Mouse (Mus musculus) megakaryocyte, embryonic 14.5 days (primary cell): ENCODE results near the gene B3glct. TPM values are rescaled to one million over a fixed set of nuclear protein-coding genes. Genes with fewer than 3 reads are reported as not detected.

Source experiments
- H3K27me3 ChIP-seq: replicated peaks from 2 replicates; pipeline ENCODE3; 2012; ENCODE audit warnings: inconsistent platforms
- H3K36me3 ChIP-seq: replicated peaks from 2 replicates; pipeline ENCODE3; 2012; ENCODE audit warnings: low read length, inconsistent platforms, mixed read lengths
- H3K4me1 ChIP-seq: 2 replicates; pipeline ENCODE4 v1.6.1; 2012; ENCODE audit warnings: inconsistent platforms
- H3K4me3 ChIP-seq: replicated peaks from 2 replicates; pipeline ENCODE3; 2012; ENCODE audit warnings: moderate library complexity, mild to moderate bottlenecking, inconsistent platforms
- H3K9me3 ChIP-seq: 2 replicates; pipeline ENCODE4 v1.6.1; 2012; ENCODE audit warnings: inconsistent platforms
- FLI1 ChIP-seq: IDR thresholded peaks from 2 replicates; pipeline ENCODE4 v1.6.1; 2012; ENCODE audit warnings: low read length, inconsistent platforms, mixed read lengths
- GATA1 ChIP-seq: IDR thresholded peaks from 3 replicates; pipeline ENCODE4 v1.6.1; 2012; ENCODE audit warnings: mixed read lengths, low read length, inconsistent platforms, borderline replicate concordance
- polyA plus RNA-seq: library from polyadenylated mRNA; stranded (reverse); fragments of >175 nt; gene quantifications from 2 replicates; pipeline ENCODE4 v1.2.3, GENCODE M21; 2012; ENCODE audit warnings: low replicate concordance; ENCODE audit not compliant: insufficient read depth

The B3glct gene
- polyA plus RNA-seq, result 2.1 TPM in 1 of 2 replicates, not detected in the other

DNA sequence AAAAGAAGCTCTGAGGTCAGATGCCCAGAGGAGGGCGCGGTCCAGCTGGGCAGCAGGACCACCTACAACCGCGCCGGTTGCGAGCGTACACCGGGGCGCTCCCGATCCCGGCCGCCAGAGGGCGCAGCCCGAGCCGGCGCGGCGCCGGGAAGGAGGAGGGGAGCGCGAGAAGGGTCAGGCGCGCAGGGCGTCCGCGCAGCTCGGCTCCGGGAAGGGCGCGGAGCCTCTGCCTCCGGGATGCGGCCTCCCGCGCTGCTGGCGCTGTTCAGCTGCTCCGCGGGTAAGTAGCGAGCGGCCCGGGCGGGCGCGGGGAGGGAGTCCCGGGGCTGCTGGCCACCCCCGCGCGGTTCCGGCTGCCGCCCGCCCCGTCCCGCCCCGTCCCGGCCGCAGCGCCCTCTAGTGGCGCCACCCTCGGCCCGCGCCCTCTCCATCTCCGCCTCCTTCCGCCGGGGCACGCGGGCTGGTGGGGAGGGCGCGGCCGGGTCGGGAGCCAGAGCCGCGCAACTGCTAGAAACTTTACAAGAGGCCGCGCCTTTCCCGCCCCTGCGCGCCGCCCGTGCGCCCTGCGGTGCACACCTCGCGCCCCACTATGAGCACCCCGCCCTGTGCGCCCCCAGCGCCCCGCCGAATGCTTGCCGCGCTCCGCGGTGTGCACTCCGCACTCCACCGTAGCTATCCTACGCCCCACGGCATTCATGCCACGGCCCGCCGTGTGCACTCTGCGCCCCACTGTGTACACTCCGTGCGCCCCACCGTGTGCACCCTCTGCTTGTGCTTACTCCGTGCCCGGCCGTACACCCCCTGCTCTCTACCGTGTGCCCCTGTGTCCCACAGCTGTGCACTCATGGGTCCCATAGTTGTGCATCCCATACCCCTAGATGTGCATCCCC lies at the start of gene B3glct:
Gene B3glct, plus strand, starts transcription at position 131 of the 890 bp plus-strand sequence.
- H3K36me3 ChIP-seq, result no peaks in the 10 kb centered on the region
- peak within 1 kb of the TSS; percentile 94 for H3K4me3 ChIP-seq
- H3K9me3 ChIP-seq, result no peaks in the 10 kb centered on the region; the same call in 1 of the 2 replicates
- H3K27me3 ChIP-seq, result peaks cover 33% of the 10 kb centered on the region
- H3K4me1 ChIP-seq, result peaks cover 14% of the 10 kb centered on the region
- no peak for TF ChIP-seq GATA1
- no peak for TF ChIP-seq FLI1

GRCm38 (mm10) chr5:149634409-149635035 lies 43.5 kb upstream of the B3glct start:
- TF ChIP-seq GATA1, result no peak
- no peak for TF ChIP-seq FLI1
- Histone ChIP-seq H3K36me3 (peaks cover 45% of the 10 kb centered on the region), H3K27me3 (no peaks in the 10 kb centered on the region), H3K4me1 (peaks cover 60% of the 10 kb centered on the region), H3K4me3 (peak overlapping the region; percentile 100), H3K9me3 (no peaks in the 10 kb centered on the region)

- H3K4me1 ChIP-seq, result peaks cover 56% of the 10 kb centered on the region
- H3K27me3 ChIP-seq, result no peaks in the 10 kb centered on the region
- no peaks in the 10 kb centered on the region for H3K9me3 ChIP-seq
- TF ChIP-seq FLI1, result no peak
- no peak for TF ChIP-seq GATA1
- H3K4me3 ChIP-seq, result peak overlapping the region; percentile 100
- H3K36me3 ChIP-seq, result peaks cover 34% of the 10 kb centered on the region
These were observed 42.5 kb upstream of the B3glct start for GRCm38 (mm10) chr5:149635556-149635955.

GRCm38 (mm10) chr5:149636075-149636920 lies 41.7 kb upstream of the B3glct start, which contains the start of gene Hsph1:
Hsph1 (minus strand) TSS chr5:149636376.
- Histone ChIP-seq H3K36me3 (peaks cover 27% of the 10 kb centered on the region), H3K9me3 (no peaks in the 10 kb centered on the region), H3K4me1 (peaks cover 54% of the 10 kb centered on the region), H3K4me3 (peak within 1 kb of the TSS; percentile 100), H3K27me3 (no peaks in the 10 kb centered on the region)
- no peak for TF ChIP-seq GATA1
- TF ChIP-seq FLI1, result no peak

DNA sequence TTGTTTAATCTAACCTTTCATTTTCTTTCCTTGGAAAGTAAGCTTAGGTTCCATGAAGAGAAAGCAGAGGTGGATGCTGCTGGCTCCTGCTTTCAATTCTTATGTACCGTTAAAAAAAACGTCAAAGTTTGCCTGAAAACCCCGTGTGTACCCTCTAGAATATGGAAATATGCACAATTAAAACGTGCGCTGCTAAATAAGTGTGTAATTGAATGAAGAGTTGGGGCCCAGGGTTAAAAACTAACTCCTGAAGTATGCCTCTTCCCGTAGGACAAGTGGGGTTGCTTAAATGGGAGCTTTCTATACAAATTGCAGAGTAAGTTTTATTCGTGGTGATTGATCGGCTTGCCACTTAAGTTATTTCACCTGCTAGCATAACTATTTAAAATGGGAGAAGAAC lies 40.7 kb upstream of the B3glct start:
- peaks cover 53% of the 10 kb centered on the region for H3K4me1 ChIP-seq
- no peaks in the 10 kb centered on the region for H3K27me3 ChIP-seq
- peaks cover 17% of the 10 kb centered on the region for H3K36me3 ChIP-seq
- peak overlapping the region; percentile 67 for H3K4me3 ChIP-seq
- H3K9me3 ChIP-seq, result no peaks in the 10 kb centered on the region
- no peak for TF ChIP-seq FLI1
- no peak for TF ChIP-seq GATA1

DNA sequence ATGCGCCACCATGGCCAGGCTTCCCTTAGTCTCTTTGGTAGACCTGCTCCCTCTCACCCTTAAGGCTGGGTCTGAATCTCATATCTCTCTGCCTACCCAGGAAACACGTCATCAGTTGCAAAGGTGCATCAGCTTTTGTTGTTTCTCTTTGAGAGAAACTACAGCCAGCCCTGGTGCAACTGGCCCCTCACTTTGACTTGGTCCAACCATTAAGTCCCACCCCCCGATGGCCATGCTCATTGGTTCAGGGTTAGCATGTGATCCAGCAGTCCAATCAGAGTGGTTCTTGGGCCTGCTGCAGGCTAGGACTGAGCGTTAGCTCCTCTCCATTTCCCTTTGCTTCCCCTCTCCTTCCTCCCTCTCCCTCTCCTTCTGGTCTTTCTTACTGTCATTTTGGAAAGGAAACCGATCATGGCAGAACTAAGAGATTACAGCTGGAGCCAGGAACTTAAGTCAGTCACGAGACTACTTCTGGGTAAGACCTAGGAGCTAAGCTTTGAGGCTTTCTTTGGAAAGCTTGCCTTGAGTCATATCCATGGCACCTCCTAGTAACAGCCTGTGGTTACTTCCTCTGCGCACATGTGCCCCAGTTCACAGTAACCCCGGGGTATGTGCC lies 36.6 kb upstream of the B3glct start:
- Histone ChIP-seq H3K4me3 (peak overlapping the region; percentile 29), H3K27me3 (no peaks in the 10 kb centered on the region), H3K9me3 (no peaks in the 10 kb centered on the region), H3K36me3 (no peaks in the 10 kb centered on the region), H3K4me1 (peaks cover 25% of the 10 kb centered on the region)
- no peak for TF ChIP-seq GATA1
- TF ChIP-seq FLI1, result no peak

- no peaks in the 10 kb centered on the region for H3K36me3 ChIP-seq
- H3K4me3 ChIP-seq, result no peak overlapping the region
- peaks cover 23% of the 10 kb centered on the region for H3K4me1 ChIP-seq
- H3K9me3 ChIP-seq, result no peaks in the 10 kb centered on the region
- H3K27me3 ChIP-seq, result no peaks in the 10 kb centered on the region
- TF ChIP-seq FLI1, result no peak
- no peak for TF ChIP-seq GATA1
These were observed 35.7 kb upstream of the B3glct start for GRCm38 (mm10) chr5:149642366-149642765.

DNA sequence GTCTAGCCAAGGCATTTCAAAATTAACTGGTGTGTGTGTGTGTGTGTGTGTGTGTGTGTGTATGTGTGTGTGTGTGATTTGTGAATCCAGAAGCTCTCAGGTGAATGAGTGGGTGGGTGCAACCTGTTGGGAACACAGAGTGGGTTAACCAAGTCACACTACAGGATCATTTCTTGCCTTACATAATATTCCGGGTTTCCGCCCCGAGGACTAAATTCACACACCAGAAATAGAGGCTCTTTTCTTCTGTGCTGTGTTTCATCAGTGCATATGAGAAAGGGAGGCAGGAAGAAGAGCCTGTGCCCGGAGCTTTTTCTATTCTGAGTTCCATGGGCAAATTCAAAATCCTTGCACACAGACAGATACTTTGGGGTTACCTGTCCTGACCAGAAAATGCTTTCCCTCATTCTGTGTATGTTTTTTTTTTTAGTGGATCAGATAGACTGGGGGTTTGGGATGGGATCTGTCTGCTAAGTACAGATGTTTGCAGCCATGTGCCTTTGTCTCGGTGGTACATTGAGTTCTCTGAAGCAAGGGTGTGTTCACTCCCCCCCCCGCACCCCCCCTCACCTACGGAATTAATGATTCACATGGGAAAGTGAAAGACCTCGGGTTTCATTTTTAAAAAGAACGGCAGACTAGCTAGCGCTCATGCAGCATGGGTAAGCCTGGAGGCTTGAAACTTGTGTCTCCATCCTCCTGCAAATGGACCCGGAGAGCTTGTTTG lies 35.1 kb upstream of the B3glct start:
- Histone ChIP-seq H3K4me3 (no peak overlapping the region), H3K4me1 (peaks cover 23% of the 10 kb centered on the region), H3K9me3 (no peaks in the 10 kb centered on the region), H3K27me3 (no peaks in the 10 kb centered on the region), H3K36me3 (no peaks in the 10 kb centered on the region)
- TF ChIP-seq GATA1, result no peak
- TF ChIP-seq FLI1, result no peak
